Mouse (Mus musculus) hindbrain, embryonic 16.5 days (tissue): Measurements from ENCODE around the gene Hist2h2be. TPM values are rescaled to one million over a fixed set of nuclear protein-coding genes. Genes with fewer than 3 reads are reported as not detected.
"Not testable (repeated sequence)": the region's sequence is repeated elsewhere in the genome, so short reads cannot be mapped to it uniquely, and the experiment has no call there.

Experiments
- ATAC-seq: fragments of 200-750 bp; cut with Nextera tagmentation; 2 replicates; pipeline ENCODE4 v1.8.0; 2017; ENCODE audit warnings: moderate TSS enrichment, moderate library complexity
- H3K27ac ChIP-seq: fragments of 300-500 bp; sonication (generic); 2 replicates; pipeline ENCODE4 v1.5.1; 2014; ENCODE audit warnings: low read depth, mild to moderate bottlenecking, control low read depth, low read length, moderate library complexity
- H3K27me3 ChIP-seq: fragments of 300-500 bp; sonication (generic); replicated peaks from 2 replicates; pipeline ENCODE4 v1.6.1; 2014; ENCODE audit warnings: low read length; ENCODE audit not compliant: control insufficient read depth, insufficient read depth
- H3K36me3 ChIP-seq: fragments of 300-500 bp; sonication (generic); 2 replicates; pipeline ENCODE4 v1.6.1; 2014; ENCODE audit warnings: mild to moderate bottlenecking, low read length, moderate library complexity, mixed read lengths; ENCODE audit not compliant: control insufficient read depth, insufficient read depth
- H3K4me1 ChIP-seq: fragments of 300-500 bp; sonication (generic); 2 replicates; pipeline ENCODE4 v1.6.1; 2014; ENCODE audit warnings: low read depth, low read length; ENCODE audit not compliant: control insufficient read depth, insufficient read depth
- H3K4me2 ChIP-seq: fragments of 300-500 bp; sonication (generic); 2 replicates; pipeline ENCODE4 v1.6.1; 2014; ENCODE audit warnings: mild to moderate bottlenecking, low read length, control low read depth, moderate library complexity
- H3K4me3 ChIP-seq: fragments of 300-500 bp; sonication (generic); 2 replicates; pipeline ENCODE4 v1.5.1; 2014; ENCODE audit warnings: mild to moderate bottlenecking, low read length, control low read depth, moderate library complexity
- H3K9ac ChIP-seq: fragments of 300-500 bp; sonication (generic); 2 replicates; pipeline ENCODE4 v1.6.1; 2014; ENCODE audit warnings: low read depth, mild to moderate bottlenecking, control low read depth, low read length, moderate library complexity
- H3K9me3 ChIP-seq: fragments of 300-500 bp; sonication (generic); 2 replicates; pipeline ENCODE4 v1.6.1; 2014; ENCODE audit warnings: mild to moderate bottlenecking, low read length, moderate library complexity; ENCODE audit not compliant: control insufficient read depth
- WGBS: fragments of 180-500 bp; shearing (Covaris S2); extraction: QIAGEN DNeasy Blood & Tissue Kit; methylation state at CpG from one replicate; pipeline ENCODE4 v1.1.7; 2014; 5-methylcytosine and 5-hydroxymethylcytosine counted together
- polyA plus RNA-seq: library from polyadenylated mRNA; unstranded; fragments of >200 nt; fragmentation: Nextera tagmentation; extraction: Ambion mirVana; gene quantifications from 2 replicates; pipeline ENCODE4 v1.2.1, GENCODE M21; 2015

The Hist2h2be gene
- polyA plus RNA-seq, 1 experiment from 2014 or later: 4.9 TPM

DNA sequence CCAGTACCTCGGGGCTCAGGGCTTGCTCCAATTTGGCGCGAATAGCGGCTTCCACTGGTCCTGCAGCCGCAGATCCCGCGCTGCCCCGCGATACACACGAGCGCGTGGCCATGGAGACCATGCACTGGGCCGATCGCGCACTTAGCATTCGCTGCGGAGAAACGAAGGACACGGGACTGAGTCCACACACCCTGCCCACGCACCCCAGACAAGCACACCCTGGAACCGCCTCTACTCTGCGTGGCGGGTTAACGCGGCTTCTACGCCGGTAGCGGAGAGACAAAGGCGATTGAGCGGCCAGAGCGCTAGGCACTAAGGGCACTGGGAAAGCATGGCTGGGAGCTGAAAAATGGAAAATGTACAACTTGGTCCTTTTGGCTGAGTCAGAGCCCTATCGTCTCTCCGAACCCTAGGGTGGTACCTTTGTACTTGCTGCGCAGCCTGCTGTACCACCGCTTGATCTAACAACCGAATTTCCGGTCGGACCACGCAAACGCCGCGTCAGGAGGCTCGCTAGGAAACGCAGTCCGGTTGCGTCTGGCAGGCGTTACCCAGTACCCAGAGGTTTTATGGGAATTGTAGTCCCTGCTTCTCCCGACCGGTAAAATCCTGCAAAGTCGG is 23.7 kb upstream of the Hist2h2be start:
- under 1% methylated on average over 50 of the region's 50 CpGs for WGBS

DNA sequence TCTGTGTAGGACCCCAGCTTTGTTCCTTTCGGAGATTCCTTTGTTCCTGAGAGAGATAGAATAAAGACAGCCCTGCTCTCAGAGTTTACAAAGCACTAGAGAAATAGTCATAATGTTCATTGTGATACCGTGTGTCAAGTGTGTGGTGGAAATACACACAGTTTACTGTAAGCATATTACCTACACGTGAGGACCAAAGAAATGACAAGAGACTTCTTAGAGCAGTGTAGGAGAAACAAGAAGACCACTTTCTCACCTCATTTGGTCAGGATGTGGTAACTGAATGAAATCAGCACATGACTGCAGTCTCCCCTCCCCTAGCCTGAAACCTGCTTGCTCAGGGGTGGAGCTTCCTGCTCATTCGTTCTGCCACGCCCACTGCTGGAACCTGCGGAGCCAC is 22.7 kb upstream of the Hist2h2be start:
- Histone ChIP-seq H3K4me1 (peaks cover 11% of the 10 kb centered on the region), H3K27ac (peak overlapping the region; percentile 19; the same call in 1 of the 2 replicates), H3K36me3 (peaks cover 15% of the 10 kb centered on the region), H3K4me3 (peak overlapping the region; percentile 74), H3K9ac (peak overlapping the region; percentile 51), H3K9me3 (no peaks in the 10 kb centered on the region), H3K4me2 (peak overlapping the region; percentile 95), H3K27me3 (no peaks in the 10 kb centered on the region)
- peak; percentile 34 for ATAC-seq
- 3% methylated on average over 6 of the region's 6 CpGs for WGBS

More for the DNA sequence above, 23.7 kb upstream of the Hist2h2be start:
- peak overlapping the region; percentile 88 for H3K9ac ChIP-seq
- peak overlapping the region; percentile 95 for H3K4me2 ChIP-seq
- H3K9me3 ChIP-seq: no peaks in the 10 kb centered on the region
- peaks cover 11% of the 10 kb centered on the region for H3K4me1 ChIP-seq
- H3K27ac ChIP-seq: peak overlapping the region; percentile 96
- H3K27me3 ChIP-seq: no peaks in the 10 kb centered on the region
- H3K36me3 ChIP-seq: peaks cover 16% of the 10 kb centered on the region
- peak overlapping the region; percentile 74 for H3K4me3 ChIP-seq
- peak; percentile 95 for ATAC-seq

DNA sequence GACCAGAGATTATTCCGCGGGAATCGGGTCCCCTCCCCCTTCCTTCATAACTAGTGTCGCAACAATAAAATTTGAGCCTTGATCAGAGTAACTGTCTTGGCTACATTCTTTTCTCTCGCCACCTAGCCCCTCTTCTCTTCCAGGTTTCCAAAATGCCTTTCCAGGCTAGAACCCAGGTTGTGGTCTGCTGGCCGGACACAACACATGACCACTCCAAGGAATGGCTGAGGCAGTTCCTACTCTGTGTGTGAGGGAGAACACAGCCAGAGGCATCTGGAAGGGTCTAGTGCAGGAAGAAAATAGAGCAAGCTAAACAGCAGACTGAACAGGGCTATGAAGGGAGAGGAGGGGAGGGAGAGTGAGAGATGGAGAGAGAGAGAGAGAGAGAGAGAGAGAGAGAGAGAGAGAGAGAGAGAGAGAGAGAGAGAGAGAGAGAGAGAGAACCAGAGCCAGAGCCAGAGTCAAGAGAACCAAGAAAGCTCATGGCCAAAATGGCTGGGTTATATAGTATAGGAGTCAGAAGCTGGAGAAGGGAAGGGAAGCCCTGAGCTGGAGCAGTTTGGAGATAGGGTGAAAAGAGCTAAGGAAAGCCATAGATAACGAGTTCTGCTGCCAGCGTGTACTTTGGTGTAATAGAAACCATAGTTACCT is 22.2 kb upstream of the Hist2h2be start:
- ATAC-seq, H3K27me3 ChIP-seq, H3K9me3 ChIP-seq, H3K4me3 ChIP-seq, H3K9ac ChIP-seq, H3K36me3 ChIP-seq: not testable (repeated sequence)
- H3K4me2 ChIP-seq: peak overlapping the region; percentile 95
- 36% methylated on average over 7 of the region's 8 CpGs for WGBS
- H3K27ac ChIP-seq: 0 out of 2 replicates have a peak overlapping the region, but pooled peaks have one; percentile 48
- H3K4me1 ChIP-seq: peaks cover 11% of the 10 kb centered on the region

DNA sequence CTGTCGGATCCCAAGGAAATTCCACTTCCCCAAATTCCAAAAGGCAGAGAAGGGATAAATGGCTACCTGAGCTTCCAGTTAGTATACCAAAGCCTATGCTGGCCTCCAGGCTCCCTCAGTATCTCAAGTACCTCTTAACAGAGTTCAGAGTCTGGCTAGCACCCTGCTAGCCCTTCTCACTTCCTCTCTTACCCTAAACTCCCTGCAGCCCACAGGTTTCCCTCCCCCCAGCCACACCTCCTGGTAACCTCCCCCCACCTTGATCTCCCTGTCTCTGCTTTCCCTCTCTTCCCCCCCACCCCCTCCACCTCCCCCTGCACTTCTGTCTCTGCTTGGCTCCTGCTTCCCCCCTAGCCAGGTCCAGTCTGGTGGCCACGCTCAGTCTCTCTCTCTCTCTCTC is 21.2 kb upstream of the Hist2h2be start:
- Histone ChIP-seq H3K4me1 (peaks cover 11% of the 10 kb centered on the region), H3K4me3 (no peak overlapping the region), H3K36me3 (peaks cover under 1% of the 10 kb centered on the region; the same call in 1 of the 2 replicates), H3K9ac (no peak overlapping the region), H3K27ac (no peak overlapping the region), H3K27me3 (no peaks in the 10 kb centered on the region), H3K9me3 (no peaks in the 10 kb centered on the region), H3K4me2 (no peak overlapping the region)
- WGBS: 79% methylated on average over 2 of the region's 2 CpGs
- no peak for ATAC-seq

DNA sequence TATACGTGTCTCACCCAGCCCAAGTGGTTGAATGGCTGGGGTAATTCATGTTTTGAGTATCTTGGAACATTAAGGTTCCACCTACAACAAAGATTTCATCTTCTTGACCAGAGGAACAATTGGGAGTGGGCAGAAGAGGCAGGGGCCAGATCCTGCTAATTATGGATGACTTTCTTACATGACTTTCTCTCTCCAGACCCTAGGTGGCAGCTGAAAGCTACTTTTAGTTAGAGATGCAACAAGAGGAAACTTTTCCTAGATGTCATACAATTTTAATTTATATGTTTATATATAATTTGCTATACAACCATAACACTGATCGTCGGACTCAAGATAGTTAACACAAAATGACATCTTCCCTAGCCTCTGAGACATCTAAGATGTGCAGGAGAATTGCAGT is 13.1 kb upstream of the Hist2h2be start:
- H3K9me3 ChIP-seq: no peaks in the 10 kb centered on the region
- H3K27ac ChIP-seq: no peak overlapping the region
- H3K9ac ChIP-seq: no peak overlapping the region
- no peak for ATAC-seq
- H3K36me3 ChIP-seq: no peaks in the 10 kb centered on the region
- WGBS: 88% methylated on average over 3 of the region's 3 CpGs
- H3K27me3 ChIP-seq: no peaks in the 10 kb centered on the region; the same call in 1 of the 2 replicates
- H3K4me2 ChIP-seq: no peak overlapping the region
- H3K4me1 ChIP-seq: no peaks in the 10 kb centered on the region
- no peak overlapping the region for H3K4me3 ChIP-seq

DNA sequence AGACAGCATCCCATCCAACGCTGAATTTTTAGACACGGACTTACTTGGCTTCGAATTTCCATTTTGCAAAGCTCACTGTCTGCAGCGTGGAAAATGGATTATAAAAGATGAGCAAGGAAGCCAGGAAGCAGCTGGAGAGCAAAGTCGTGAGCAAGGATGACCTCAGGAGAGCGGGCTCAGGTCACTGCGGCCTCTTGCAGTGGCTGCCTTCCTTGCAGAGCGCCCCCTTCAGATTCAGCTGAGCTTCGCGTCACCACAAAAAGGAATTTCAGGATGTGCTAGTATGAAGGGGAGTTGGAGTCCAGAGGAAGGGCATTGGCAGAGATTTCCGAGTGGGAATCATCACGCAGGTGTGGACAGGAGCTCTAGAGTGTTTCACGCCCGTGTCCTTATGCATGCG is 11.7 kb upstream of the Hist2h2be start:
- Histone ChIP-seq H3K4me3 (no peak overlapping the region), H3K36me3 (no peaks in the 10 kb centered on the region), H3K9me3 (no peaks in the 10 kb centered on the region), H3K4me2 (no peak overlapping the region), H3K27me3 (no peaks in the 10 kb centered on the region; the same call in 1 of the 2 replicates), H3K27ac (no peak overlapping the region), H3K4me1 (no peaks in the 10 kb centered on the region), H3K9ac (no peak overlapping the region)
- no peak for ATAC-seq
- WGBS: 22% methylated on average over 15 of the region's 15 CpGs

DNA sequence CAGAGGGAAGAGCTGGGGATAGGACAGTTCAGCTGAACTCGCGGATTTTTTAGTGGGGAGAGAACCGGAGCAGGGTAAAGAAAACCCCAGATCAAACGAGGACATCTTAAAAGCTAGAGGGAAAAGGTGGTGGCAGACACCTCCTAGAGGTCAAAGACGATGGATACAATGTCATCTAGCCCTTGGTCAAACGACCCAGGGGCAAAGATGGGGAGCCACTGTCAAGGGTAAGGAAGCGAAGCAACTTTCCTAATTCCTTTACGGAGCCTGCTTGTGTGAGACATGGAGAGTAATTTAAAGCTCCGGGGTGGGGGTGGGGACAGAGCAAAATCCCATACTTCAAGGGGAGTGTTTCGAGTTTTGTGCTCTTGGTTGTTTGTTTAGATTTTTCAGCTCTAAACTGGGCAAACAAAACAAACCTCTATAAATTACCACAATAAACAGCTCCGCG is 1.7 kb upstream of the Hist2h2be start:
- ATAC-seq: peak; percentile 22
- H3K27me3 ChIP-seq: no peaks in the 10 kb centered on the region
- H3K9me3 ChIP-seq: no peaks in the 10 kb centered on the region
- 0% methylated on average over 12 of the region's 12 CpGs for WGBS
- peaks cover 21% of the 10 kb centered on the region for H3K4me1 ChIP-seq
- peak overlapping the region; percentile 60 for H3K4me3 ChIP-seq
- peak overlapping the region; percentile 77 for H3K4me2 ChIP-seq
- no peaks in the 10 kb centered on the region for H3K36me3 ChIP-seq
- H3K9ac ChIP-seq: peak overlapping the region; percentile 72
- H3K27ac ChIP-seq: peak overlapping the region; percentile 82

DNA sequence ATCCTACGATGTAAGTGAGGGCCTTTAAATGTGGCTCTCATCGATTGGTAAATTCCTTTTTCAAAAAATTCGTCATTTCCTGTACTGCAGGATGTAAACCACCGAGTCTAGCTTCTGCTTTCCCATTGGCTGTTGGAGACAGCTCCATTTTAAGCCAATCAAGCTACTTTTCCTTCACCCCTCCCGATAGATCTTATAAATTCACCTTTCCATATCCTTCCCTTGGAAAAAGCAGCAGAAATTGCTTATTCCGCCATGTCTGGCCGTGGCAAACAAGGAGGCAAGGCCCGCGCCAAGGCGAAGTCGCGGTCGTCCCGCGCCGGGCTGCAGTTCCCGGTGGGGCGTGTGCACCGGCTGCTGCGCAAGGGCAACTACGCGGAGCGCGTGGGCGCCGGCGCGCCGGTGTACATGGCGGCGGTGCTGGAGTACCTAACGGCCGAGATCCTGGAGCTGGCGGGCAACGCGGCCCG is 1.2 kb upstream of the Hist2h2be start, which contains the start of the genes Bola1 and Hist2h2ab:
Gene Bola1 (minus strand): TSS at position 49 of the 470 bp plus-strand sequence.
Gene Hist2h2ab (plus strand): TSS at position 205 of the 470 bp plus-strand sequence.
- peak within 1 kb of the TSS; percentile 60 for H3K4me3 ChIP-seq
- no peaks in the 10 kb centered on the region for H3K9me3 ChIP-seq
- H3K4me1 ChIP-seq: peaks cover 21% of the 10 kb centered on the region
- no peaks in the 10 kb centered on the region for H3K36me3 ChIP-seq
- H3K9ac ChIP-seq: peak within 1 kb of the TSS; percentile 77
- H3K27ac ChIP-seq: peak within 1 kb of the TSS; percentile 95
- 1% methylated on average over 37 of the region's 37 CpGs for WGBS
- H3K27me3 ChIP-seq: no peaks in the 10 kb centered on the region
- H3K4me2 ChIP-seq: peak within 1 kb of the TSS; percentile 77
- ATAC-seq: peak; percentile 94

DNA sequence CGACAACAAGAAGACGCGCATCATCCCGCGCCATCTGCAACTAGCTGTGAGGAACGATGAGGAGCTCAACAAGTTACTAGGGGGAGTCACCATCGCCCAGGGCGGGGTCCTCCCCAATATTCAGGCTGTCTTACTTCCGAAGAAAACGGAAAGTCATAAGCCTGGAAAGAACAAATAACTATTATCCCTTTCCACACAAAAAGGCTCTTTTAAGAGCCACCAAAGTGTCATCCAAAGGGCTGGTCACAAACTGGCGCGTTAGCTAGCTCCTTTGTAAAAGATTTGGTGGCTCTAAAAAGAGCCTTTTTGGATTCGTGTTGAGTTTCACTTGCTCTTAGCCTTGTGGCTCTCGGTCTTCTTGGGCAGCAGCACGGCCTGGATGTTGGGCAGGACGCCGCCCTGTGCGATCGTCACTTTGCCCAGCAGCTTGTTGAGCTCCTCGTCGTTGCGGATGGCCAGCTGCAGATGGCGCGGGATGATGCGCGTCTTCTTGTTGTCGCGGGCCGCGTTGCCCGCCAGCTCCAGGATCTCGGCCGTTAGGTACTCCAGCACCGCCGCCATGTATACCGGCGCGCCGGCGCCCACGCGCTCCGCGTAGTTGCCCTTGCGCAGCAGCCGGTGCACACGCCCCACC is 671 bp upstream of the Hist2h2be start:
- Histone ChIP-seq H3K4me3 (peak overlapping the region; percentile 60), H3K9ac (peak overlapping the region; percentile 77), H3K27ac (peak overlapping the region; percentile 95), H3K4me2 (peak overlapping the region; percentile 77), H3K4me1 (peaks cover 21% of the 10 kb centered on the region)
- WGBS: under 1% methylated on average over 21 of the region's 47 CpGs
- not testable (repeated sequence) for H3K27me3 ChIP-seq, H3K36me3 ChIP-seq, H3K9me3 ChIP-seq
- ATAC-seq: peak; percentile 7
